Mouse (Mus musculus): ENCODE results near the gene Pacs1.
"Not testable (repeated sequence)": the region's sequence is repeated elsewhere in the genome, so short reads cannot be mapped to it uniquely, and the experiment has no call there.

Gene Pacs1

DNA sequence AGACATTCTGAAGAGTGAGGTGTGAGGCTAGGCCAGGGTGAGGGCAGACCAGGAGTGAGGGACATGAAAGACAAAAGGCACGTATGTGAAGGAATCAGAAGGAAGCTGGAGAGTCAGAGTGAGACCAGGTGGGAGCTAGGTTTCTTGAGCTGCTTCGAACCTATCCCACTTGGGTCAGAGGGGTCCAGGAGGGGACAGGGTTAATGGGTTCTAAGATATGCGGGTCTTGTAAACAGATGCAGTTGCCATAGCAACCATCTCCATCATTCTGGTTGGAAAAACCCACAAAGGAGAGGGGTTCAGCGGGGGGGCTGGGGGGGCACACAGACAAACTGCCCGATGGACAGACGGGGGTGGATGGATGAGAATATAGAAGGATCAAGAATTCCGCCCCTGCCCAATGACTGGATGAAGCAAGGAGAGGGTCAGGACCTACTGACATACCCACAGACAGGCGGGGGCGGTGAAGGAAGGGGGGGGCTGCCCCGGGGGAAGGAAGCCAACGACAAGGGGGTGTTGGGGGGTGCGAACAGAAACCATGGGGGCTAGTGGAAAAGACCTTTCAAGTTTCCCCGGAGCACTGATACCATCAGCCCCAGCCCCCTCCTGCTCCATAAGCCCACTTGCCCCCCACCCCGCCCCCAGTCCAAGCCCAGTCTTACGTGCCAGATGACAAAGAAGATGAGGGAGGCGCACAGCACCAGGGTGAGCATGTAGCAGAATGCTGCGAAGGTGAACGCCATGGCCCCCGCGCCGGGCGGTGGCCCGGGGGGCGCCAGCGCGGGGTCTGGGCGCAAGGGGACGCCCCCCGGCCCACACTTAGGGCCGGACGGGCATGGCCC is 175.2 kb downstream of the Pacs1 start:
- DNase-seq (ENCODE audit: low spot score), result peak; percentile 65

- DNase-seq (ENCODE audit: low spot score), result no peak
Observed at GRCm38 (mm10) chr19:5095887-5096474, 176.9 kb downstream of the Pacs1 start.

- no peak for DNase-seq (ENCODE audit: low spot score)
Observed at GRCm38 (mm10) chr19:5094746-5095417, 178.0 kb downstream of the Pacs1 start.

GRCm38 (mm10) chr19:5094243-5094632 is 178.7 kb downstream of the Pacs1 start:
- DNase-seq (ENCODE audit: low spot score), result peak; percentile 98

DNA sequence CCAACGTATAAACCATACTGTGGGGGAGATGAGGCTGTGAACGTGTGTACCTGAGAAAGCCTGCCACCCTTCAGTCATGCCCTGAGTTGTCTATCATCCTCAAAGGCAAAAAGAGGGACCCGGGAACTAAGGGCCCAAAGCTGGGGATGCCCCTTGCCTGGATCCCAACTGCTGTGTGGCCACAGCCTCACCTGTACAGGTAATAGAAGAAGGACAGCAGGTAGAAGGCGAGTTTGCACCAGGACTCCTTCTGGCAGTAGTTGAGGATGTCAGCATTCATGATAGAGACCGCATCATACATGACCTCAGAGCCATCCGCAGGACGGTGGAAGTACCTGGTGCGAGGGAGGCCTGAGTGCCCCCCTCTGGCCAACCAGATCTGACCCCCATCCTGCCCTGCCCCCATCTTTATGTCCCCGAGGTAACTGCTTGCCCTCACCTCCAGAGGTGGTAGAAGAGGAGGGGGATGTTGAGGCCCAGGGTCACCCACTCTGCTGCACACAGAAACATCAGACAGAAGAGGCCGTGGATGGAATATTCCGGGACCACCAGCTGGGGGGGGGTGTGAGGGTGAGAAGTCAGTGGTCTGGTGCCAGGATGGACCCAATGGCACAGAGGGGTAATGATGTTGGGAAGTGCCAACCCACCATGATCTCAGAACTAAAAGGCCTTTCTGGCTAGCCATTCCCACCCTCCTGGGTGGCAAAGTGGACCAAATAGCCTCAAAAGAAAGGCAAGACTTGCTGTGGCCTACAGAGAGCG is 179.3 kb downstream of the Pacs1 start:
- DNase-seq (ENCODE audit: low spot score), result no peak

- DNase-seq (ENCODE audit: low spot score), result no peak
Observed at GRCm38 (mm10) chr19:5092083-5092482, 180.8 kb downstream of the Pacs1 start.

GRCm38 (mm10) chr19:5089324-5089723 is 183.6 kb downstream of the Pacs1 start:
- no peak for DNase-seq (ENCODE audit: low spot score)

DNA sequence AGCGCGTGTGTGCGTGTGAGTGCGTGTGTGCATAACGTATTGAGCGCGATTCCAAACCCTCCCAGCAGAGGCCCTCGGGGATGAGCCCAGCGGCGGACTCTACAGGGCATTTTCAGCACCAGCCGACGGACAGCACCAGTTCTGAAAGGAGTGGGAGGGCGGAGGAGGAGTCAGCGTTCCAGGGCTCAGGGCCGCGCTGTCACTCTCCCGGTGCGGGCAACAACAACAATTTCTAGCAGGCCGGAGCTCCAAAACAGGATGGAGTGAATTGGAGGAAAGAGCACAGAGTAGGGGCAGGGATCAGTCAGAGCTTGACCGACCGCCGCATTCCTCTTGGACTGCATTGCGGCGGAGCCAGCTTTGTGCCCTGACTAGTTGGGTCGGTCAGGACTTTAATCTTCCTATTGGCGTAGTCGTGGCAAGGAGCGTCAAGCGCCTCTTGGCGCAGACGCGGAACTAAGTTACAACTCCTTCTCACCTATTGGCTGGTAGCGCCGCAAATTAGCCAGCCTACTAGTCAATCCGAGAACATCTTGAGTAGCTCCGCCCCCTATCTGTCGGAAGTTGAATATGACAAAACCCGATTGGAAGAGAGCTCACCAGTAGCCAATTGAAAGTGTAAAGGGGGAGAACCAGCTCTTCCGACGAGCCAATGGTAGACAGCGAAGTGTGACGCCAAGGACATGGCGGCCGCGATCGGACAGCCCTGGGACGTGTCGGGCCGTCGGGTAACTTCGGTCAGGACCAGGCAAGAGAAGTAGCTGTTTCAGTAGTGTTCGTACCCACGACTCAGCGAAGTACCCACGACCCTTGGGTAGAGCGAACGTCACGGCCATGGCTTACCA is 184.8 kb downstream of the Pacs1 start, which contains the start of gene Yif1a:
TSS of gene Yif1a (plus strand) at position 655 of the 845 bp plus-strand sequence.
- peak; percentile 99 for DNase-seq (ENCODE audit: low spot score)

GRCm38 (mm10) chr19:5086533-5086932 is 186.4 kb downstream of the Pacs1 start:
- DNase-seq (ENCODE audit: low spot score), result not testable (repeated sequence)

GRCm38 (mm10) chr19:5085145-5085863 is 187.6 kb downstream of the Pacs1 start, which contains the start of gene Tmem151a:
TSS of gene Tmem151a (minus strand) at chr19:5085531.
- DNase-seq (ENCODE audit: low spot score), result no peak

DNA sequence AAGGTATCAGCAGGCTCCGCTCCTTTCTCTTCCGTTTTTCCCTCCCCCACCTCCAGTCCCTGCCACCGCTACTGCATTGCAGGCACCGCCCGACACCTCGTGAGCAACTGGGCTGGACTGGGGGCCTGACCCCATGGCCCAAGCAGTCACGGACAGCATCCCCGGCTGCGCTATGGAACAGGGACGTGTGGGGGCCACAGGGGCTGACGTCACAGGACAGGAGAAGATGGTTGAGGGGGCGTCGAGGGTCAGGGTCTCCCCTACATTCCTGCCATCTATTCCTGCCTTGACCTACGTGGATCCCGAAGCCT is 188.1 kb downstream of the Pacs1 start:
- no peak for DNase-seq (ENCODE audit: low spot score)

DNA sequence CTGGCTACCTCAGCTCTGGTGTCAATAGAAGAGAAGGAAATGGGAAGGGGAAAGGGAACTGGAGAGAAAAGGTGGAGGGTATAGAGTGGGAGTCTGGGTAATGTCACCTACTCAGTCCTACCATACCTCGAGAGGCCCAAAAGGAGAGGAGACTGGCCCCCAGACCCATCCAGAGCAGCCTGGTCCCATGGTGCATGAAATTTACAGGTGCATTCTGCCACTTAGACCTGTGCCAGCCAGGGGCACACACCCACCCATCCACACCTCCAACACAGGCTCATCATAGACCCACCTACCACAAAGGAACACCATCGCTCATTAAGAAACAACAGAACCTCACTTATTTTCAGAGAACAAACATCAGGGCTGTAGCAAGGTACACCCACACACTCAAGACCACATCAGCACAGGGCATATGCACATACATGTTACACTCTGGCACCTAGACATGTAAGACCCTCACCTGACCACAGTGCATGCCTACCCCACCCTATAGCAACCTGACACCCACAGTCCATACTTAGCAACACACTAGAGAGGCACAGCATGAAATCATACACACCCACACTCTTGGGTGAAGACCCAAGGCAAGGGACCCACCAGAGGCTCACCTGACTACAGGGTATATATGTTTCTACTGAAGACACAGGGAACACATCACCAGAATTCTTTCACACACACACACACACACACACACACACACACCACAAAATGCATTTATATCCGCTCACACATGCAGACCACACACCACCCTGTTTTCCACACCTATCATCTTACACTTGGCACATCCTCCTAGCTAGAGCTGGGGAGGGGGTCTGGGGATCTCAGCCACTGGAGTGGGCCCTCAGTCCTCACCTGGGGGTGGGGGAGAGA is 188.7 kb downstream of the Pacs1 start:
- no peak for DNase-seq (ENCODE audit: low spot score)
